Mouse (Mus musculus) frontal cortex, adult (tissue): ENCODE measurements at regions not wholly inside any gene's neighbourhood (a gene's known extent, or its start where the extent isn't known, plus 50 kb on each side); places are given as distances from the start of the nearest gene placed in this dataset.
"Not testable (repeated sequence)": the region's sequence is repeated elsewhere in the genome, so short reads cannot be mapped to it uniquely, and the experiment has no call there.

Experiments used
- ATAC-seq: cut with Nextera tagmentation; 2 replicates; pipeline ENCODE4 v1.9.2; 2017; ENCODE audit warnings: mild to moderate bottlenecking, moderate library complexity, mixed read lengths; ENCODE audit not compliant: low TSS enrichment

DNA sequence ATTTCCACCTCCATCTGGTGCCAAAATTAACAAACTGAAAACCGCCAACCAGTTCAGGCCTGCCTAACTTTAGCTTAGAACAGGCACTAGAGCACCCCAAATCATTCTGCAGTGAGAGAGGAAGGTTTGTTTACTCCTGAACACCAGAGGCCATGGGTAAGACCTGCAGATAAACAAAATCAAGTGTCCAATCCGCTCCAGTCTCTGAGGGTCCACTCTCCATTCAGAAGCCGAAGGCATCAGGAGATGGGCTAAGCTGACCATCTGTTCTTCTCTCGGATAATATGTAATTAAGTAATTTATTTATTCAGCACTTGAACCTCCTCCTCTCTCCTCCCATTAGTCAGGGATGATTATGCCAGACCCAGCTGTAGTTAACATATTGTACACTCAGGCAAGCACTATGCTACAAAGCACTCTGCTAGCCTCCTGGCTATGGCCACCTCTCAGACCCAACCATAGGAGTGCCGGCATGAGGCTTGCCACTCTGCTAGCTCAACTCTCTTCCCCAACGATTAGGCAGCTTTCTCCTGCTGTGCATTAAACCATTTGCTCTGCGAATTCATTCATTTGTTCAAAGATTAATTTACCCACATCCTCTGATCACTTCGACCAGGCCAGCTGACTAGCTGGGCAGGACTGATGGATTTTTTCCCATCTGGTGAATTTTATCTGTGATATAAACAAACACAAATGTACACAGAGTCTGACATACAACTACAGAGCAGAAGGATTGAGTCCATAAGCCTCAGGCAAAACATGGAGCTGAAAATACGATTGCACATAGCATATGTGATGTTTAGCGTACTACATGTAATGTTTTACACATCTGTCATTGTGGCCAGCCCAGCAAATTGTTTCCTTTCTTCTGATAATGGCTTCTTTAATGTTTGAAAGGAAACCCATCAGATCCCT, 184.4 kb downstream of the Mat2b start:
- no peak for ATAC-seq

DNA sequence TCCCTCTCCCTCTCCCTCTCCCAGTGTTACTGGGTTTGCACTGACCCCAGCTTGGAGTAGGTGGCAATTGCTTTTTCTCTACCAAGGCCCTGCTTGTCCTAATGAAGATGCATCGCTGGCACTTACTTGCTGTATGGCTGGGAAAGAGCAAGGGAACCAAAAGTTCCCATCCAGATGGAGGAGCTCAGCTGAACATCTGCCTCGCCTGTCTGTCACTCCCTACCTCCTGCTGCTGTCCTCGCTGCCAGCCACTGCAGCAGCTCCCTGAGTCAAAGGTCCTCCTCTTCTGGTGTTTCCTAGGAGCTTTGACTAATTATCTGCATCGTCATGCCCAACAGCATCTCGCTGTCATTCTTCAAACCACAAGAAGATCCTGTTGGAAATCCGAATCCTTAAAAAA, 203.4 kb downstream of the Mat2b start:
- ATAC-seq, result no peak

DNA sequence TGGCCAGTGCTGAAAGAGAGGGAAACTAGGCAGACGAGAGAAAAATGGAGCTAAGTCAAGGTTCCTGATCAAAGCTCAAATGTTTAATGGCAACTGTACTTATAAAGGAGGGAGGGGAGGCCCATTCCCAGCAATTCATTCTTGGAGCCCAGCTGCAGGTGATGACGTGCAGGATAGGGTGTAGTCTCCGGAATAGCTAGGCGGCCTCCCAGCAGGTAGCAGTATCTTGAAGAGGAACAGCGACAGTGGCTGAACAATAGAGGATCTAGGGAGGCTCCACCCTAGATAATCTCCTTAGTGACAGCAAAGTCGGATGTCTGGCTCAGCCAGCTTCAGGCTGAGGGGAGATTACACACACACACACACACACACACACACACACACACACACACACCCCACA, 216.8 kb downstream of the Mat2b start:
- not testable (repeated sequence) for ATAC-seq

DNA sequence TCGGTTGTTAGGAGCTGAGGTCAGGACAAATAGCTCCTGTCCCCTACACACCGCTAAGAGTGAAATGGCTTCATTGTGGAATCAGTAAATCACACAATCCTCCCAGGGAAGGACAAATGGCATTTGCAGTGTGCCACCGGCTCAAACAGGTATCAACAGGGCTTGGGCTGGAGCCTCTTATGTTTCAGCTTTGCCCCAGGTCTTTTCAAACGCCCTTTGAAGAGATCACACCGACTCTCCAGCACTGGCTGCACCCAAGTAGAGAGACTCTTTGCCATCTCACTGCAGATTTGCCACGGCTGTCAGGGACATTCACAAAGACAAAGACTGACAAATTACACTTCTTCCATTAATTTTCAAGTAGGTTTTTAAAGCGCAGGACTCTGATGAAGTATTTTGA, 217.7 kb downstream of the Mat2b start:
- ATAC-seq, result no peak

DNA sequence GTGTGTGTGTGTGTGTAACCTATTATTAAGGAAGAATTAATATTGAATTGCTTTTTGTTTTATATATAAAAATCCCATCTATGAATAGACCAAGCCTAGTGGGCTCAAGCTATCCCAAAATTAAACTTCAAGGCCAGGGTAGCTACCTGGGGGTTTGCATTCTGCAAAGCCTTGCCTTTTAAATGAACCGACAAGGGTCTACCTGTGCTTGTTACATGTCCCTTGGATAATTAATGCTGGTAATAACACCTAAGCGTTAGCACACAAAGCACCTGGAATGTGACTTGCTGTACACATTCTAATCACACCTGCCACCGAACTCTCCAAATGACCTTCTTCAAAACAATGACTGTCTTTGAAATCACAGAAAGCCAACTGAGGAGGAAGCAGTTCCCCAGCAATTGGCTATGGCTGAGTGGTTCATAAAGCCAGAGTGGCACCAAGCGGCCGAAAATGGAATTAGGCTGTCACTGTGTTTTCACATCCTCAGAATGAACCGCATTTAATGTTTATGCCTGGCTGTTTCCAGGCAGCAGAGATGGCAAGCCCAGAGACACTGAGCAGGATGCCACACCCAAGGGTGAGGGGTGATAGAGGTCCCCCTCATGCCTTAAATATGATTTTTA, 225.8 kb downstream of the Mat2b start:
- ATAC-seq, result peak; percentile 98

DNA sequence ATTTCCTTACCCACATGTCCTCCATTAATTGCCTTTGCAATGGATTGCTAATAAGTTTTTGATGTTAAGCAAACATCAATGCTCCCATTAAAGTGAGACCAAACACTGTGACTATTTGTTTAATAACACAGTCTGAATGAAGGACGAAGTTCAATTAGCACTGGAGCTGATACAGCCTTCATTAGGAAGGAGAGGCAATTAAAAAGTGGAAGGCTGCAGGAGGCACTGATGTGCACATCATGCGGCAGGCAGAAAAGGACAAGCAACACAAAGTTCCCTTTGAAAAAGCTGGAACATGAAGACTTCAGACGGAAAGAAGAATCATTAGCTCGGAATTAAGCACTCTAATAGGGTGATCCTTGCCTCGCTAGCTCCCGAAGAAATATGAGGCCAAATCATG, 238.4 kb downstream of the Mat2b start:
- ATAC-seq, result peak; percentile 50; the same call in 1 of the 2 replicates

DNA sequence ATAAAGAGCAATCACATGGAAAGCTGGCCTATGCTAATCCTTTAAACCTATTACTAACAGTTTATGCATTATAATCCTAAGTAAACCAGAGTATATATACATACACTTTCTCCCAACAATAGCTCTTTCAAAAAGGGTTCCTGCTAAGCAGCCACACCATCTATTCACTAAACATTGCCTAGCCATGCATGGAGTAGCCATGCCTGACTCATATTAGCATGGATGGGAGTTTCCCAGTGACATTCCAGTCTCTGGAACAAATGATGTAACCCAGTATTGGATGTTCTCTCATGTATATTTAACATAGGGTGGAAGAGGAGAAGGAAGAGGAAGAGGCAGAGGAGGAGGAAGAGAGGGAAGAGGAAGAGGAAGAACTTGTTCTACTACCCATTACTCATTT, 240.0 kb downstream of the Mat2b start:
- not testable (repeated sequence) for ATAC-seq

DNA sequence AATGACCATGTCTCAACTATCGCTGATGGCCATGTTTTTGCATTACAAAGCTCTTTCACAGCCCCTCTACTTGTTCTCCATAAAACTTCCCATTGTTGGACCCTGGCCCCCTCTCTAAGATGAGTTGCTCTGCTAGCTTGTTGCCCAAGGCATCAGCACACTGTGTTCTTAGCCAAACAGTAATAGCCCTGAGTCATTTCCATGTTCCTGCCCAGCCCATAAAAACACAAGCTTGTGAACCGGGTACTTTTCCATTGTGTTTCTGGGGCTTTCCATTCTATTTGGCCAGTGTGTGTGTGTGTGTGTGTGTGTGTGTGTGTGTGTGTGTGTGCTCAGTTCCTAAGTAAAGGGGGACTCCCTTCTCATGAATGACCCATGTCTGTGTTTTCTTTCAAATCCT, 248.2 kb downstream of the Mat2b start:
- no peak for ATAC-seq

DNA sequence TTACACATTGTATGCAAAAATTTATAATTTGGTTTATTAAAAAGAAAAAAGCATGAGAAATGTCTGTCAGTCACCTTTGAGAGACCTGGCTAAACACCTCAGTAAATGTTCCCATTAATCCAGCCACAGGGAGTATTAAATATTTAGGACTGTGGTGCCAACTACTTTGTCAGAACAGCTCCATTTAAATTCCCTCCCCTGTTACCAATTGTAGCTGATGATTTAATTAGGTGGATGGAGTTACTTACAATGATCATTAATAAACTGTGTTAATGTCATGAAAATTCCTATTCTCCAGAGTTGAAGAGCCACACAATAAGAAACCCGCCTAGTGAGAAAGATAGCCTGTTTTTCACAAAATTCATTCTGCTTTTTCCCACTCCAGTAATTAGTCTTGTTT, 261.0 kb downstream of the Mat2b start:
- ATAC-seq, result no peak

DNA sequence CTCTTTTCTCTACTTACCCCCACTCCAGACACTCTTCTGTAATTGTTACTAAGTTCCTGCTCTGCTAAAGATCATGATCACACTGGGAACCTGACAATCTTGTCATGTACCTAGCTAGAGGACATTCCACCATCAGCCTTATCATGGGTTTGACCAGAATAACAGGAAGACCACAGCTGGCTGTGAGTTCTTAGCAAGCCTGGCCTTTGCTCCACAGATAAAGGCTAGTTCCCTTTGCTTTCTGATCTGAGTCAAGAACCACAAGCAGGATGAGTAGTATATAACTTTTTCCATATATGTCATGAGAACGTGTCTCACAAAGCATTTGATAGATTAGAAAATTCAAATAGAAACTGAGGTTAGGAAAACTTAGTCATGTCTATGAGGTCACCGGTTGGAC, 266.1 kb downstream of the Mat2b start:
- ATAC-seq, result no peak

DNA sequence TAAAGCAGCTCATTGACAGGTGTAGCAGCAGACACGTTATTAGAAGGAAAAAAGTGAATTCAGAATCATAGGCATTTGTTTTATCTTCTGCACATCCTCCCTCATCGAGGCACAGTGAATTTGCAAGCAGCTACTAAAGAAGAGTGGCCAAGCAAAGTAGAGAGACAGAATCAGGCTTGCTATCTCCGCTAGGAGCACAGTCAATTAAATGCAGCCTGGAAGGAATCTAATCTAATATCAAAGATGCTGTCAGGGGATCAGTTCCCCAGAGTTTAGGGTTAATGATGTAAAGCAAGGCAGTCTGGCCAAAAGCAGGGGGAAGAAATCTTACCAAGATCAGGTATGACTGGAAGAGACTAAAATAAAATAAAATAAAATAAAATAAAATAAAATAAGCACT, 270.7 kb downstream of the Mat2b start:
- no peak for ATAC-seq

DNA sequence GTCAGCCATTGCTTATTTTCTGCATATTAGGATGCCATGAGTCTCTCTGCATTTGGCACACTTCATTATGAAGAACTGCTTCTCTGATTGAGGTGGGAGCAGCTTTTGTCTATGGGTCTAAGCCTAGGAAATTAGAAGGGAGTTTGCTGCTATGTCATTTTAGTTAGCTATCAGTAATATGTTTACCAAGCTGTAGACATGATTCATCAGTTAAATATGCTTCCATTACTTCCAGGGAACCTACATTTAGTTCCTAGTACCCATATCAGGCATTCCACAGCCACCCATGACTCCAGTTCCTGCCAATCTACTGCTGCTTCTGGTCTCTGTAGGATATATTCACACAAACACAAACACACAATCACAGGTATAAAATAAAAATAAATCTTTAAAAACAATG, 287.4 kb downstream of the Mat2b start:
- no peak for ATAC-seq

DNA sequence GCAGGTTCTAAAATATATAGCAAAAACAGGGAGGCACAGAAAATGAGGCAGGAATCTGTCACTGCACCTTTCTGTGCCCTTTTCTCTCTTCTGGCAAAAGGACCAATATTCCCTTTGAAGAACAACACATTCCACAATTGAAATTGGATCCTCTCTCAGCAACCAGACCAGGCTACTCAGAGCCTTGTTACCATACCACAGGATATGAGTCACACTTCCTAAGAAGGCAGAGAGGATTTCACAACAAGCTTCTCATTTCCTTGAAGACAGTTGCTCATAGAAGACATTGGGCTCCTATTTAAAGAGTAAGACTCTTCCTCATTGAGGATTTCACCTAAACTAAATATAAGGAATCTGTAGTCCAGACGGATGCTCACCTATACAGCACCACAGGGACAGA, 292.8 kb downstream of the Mat2b start:
- peak; percentile 83 for ATAC-seq

DNA sequence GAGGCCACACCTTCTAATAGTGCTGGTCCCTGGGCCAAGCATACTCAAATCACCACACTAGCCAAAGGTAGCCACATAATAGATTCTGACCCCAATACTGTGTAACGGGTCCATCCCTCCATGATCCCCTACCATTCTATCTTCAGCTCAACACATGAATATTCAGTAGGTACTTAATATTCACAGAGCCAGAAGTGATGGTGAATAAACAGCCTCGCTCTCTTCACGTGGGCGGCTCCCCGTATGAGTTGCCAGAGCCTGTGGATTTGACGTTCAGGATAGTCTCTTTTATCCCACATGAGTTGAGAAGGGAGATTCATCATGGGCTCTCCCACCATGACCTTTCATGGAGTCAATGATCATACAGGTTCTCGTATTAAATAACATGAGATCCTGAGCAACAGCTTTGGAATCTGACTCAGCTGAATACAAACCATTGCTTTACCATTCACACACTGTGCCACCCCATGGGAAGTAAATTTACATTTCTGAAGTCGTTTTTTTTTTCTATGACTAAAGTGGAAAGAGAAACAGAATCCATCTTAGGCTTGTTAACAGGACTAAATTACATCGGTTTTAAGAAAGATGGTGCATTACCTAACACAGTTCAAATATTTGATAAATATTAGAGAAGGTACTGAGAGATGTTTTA, 297.4 kb downstream of the Mat2b start:
- ATAC-seq, result peak; percentile 29; the same call in 1 of the 2 replicates

DNA sequence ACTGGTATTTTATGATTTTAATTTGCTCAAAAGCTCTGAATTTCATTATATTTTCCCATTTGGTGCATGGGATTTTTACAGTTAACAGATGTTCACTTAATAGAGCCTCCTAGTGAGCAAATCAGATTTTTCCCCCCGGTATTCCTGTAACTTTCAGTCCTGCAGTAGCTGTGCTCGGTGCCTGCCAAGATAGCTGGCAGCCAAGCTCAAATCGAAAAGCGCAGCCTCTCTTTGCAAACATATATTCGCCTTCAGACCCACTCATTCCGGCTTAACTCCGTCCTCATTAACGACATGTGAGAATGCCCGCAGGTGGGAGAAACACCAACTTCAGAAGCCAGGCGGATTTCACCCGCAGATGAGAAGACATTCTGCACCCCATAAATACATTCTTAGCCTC, 299.7 kb downstream of the Mat2b start:
- ATAC-seq, result peak; percentile 76

DNA sequence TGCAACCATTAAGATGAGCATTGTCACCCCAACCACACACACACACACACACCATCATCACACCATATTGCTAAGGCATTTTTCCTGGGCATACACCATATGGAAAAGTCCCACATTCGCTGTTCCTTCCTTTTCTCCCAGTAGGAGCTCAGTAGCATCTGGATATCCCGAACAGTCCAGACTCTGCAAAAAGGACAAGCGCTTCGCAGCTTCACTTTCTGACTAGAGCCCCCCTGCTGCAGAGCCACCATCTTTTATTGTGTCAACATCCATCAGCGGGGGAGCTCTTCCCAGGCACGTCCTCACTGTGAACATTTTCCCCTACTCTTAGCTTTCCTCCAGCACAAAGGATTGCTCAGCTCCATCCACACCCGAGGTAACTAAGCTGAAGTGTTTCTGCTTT, 300.1 kb downstream of the Mat2b start:
- ATAC-seq, result peak; percentile 82

DNA sequence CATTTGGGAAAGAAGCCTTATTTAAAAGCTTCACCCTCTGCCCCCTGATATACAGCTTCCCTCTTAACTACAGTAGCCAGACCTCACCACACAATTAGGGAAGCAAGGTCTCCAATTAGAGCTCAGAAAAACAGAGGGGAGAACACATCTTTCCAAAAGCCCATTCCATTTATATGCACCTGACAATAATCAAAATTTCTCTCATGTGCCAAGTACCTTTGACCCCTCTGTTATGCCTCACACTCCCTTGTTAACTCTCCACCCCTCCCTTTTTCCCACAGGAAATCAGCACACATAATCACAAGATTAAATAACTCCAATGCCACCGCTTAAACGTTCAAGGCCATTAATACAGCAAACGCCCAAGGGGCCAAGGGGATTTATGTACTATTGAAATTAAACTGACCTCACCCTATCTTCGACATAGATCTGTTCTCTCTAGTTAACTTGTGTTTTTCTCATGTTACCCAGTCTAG, 300.7 kb downstream of the Mat2b start:
- no peak for ATAC-seq

DNA sequence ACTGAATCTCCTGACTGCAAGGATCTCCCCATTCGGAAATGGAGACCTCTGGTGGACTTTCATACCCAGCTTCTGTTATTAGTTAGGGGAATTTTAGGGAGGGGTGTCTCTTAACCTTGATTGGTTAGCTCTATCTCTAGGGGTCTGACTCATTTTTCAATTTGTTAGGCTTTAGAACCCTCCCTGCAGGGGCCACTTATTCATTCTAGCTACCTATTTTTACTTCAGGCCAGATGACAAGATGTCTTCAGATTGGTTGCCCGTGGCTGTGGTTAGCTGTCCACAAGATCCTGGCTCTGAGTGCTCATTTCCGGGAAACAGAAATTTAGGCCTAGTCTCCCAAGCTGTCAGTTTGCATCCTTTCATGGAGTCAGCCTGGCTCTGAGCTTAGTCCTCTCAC, 314.3 kb downstream of the Mat2b start:
- ATAC-seq, result no peak

DNA sequence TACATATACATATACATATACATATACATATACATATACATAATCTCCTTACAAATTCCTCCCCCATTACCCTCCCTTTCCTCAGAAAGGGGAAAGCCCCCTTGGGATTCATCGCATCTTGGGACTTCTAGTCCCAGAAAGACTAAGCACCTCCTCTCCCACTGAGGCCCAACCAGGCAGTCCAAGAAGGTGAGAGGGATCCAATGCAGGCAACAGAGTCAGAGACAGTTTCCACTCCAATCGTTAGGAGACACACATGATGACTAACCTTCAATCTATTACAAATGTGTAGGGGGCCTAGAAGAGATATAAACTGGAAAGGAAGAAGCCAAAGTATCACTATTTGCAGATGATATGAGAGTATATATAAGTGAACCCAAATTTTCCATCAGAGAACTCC, 323.3 kb downstream of the Mat2b start:
- ATAC-seq, result no peak

DNA sequence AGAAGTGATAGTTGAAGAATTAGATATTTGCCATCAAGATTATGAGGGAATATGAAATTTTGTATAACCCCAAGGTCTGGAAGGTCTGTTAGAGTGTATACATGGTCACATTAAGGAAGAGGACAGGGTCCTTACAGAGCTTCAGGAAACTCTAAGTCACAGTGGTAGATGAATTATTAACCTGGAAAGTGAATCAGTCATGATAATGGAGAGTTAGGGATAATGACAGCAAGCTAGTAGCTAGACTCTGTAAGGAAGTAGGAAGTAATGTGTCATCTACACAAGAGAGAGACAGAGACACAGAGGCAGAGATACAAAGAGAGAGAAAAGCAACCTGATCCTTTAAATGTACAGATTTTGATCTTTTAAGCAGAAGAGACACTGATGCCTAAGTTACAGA, 328.4 kb downstream of the Mat2b start:
- ATAC-seq, result no peak

DNA sequence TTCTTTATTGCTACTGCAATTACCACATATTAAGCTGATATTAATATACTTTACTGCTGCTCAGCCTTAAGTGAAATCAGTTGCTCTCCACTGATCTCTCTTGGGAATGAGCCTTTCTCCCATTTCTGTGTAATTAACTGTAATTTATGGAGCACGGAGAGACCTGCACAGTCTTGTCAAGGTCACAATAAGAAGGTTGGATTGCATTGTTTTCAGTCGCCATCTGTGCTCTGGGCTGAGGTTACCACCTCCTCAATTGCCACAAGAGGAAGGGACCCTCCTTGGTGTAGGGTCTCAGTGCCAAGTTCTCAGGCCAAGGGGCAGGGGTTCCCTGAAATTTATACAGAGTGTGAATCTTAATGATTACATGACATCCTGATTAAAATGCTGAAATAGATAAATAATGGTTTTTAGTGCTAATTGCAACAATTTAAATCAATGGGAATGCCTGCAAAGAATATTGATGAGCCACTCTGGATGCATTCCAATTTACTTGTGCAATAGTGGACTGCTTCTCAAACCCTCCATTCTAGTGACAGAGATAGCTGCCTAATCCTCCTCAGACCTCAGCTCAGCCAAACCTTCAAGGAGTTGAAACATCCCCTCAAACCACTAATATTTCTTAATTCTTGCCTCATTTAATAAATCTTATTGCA, 332.3 kb downstream of the Mat2b start:
- ATAC-seq, result no peak
